Mouse (Mus musculus) brain, embryonic 14.5 days (tissue): ENCODE data around the gene Mob2. TPM values are rescaled to one million over a fixed set of nuclear protein-coding genes. Genes with fewer than 3 reads are reported as not detected.

Source experiments
- DNase-seq: peaks from one replicate; pipeline ENCODE4 v3.0.0-alpha.2; 2011; ENCODE audit warnings: low read depth
- CTCF ChIP-seq: fragments of 200-500 bp; IDR thresholded peaks from 2 replicates; pipeline ENCODE4 v1.5.1; 2012; ENCODE audit warnings: inconsistent platforms, mild to moderate bottlenecking, moderate library complexity, borderline replicate concordance; ENCODE audit not compliant: insufficient read depth, insufficient read length; ENCODE audit errors: extremely low read depth
- POLR2A ChIP-seq: fragments of 200-500 bp; IDR thresholded peaks from 2 replicates; pipeline ENCODE4 v1.6.1; 2012; ENCODE audit warnings: mild to moderate bottlenecking, inconsistent platforms, borderline replicate concordance; ENCODE audit not compliant: poor library complexity, insufficient read depth, insufficient read length, severe bottlenecking; ENCODE audit errors: extremely low read depth
- polyA plus RNA-seq: library from polyadenylated mRNA; depleted of rRNA; stranded (reverse); fragments of >200 nt; gene quantifications from 2 replicates; pipeline ENCODE4 v1.2.3, GENCODE M21; 2012; rRNA removed

The Mob2 gene
- 39.4 and 46.5 TPM in 2 replicates for polyA plus RNA-seq

DNA sequence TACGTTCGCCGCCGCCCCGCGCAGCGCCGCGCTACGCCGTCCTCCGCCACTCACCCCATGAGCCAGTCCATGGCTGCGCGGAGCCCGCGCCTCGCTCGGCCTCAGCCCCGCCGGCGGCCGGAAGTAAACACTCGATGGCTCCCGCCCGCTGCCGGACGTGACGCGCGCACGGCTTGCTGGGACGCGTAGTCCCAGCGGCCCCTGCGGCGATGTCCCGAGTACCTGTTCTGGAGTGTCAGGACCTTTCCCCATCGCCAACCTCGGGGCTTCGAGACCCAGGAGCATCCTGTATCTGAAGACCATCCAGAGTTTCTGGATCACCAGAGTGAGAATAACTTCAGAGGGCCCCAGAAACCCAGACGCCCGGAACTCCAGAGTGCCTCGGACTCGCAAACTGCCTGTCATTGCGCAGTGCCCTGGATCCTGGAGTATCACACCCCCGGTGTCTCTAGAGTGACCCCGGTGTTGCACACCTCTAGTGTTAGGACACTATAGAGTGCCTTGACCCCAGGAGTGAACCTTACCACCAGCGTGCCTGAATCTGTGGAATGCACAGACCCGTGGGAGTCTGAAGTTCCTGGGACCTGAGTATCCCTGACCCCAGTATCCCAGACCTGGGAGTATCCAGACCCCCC, at the start of gene Mob2:
TSS of gene Mob2 (minus strand) at position 135 of the 635 bp plus-strand sequence.
- TF ChIP-seq POLR2A (peak; percentile 94), CTCF (no peak)
- DNase-seq: peak; percentile 93

DNA sequence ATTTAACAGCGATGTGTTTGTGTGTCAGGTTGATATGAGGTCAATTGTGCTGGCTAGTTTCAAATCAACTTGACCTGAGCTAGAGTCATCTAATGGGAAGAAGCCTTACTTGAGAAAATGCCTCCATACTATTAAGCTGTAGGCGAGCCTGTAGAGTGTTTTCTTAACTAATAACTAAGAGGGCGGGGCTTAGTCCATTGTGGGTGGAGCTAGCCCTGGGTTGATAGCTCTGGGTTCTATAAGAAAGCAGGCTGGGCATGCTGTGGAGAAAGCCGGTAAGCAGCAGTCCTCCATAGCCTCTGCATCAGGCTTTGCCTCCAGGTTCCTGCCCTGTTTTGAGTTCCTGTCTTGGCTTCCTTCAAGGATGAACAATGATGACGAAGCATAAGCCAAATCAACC, 43.9 kb upstream of the Mob2 start:
- no peak for TF ChIP-seq POLR2A
- no peak for TF ChIP-seq CTCF
- no peak for DNase-seq

DNA sequence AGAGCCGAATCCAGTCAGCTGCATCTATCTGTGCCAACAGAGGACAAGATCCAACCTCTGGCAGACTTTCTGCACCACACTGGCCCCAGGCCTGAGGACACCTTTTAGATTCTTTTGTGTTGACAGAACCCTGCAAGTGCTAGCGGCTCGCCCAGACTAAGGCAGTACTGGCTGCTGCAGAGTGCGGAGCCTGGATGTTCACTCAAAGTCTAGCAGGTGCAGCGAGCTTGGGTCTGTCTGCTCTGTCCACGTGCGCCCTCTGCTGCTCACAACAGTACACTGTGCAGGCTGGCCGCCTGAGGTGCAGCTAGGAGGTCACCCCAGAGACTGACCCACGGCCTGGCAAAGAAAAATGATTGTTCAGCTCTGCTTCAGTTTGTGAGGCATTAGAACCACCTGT, 36.9 kb upstream of the Mob2 start:
- DNase-seq: peak; percentile 92

DNA sequence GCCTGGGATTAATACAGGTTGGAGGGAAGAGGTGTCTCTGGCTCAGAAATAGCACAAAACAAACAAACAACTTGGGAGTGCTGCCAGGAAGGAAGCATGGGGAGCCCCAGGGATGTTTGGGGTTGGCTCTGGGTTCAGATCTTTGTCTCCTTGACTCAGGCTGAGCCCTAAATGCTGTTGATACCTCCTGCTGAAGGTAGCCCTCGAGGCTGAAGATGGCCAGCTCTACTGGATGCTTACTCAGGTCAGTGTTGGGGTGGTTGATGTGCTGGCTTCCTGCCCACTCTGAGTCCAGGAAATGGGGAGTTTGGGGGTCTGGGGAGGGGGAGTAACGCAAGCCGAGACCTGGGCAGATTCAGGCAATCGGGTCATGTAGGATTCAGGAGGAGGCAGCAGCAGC, 35.8 kb upstream of the Mob2 start:
- TF ChIP-seq POLR2A (no peak), CTCF (no peak)
- DNase-seq: no peak

More for the DNA sequence above, 36.9 kb upstream of the Mob2 start:
- peak; percentile 92 for TF ChIP-seq CTCF
- no peak for TF ChIP-seq POLR2A

DNA sequence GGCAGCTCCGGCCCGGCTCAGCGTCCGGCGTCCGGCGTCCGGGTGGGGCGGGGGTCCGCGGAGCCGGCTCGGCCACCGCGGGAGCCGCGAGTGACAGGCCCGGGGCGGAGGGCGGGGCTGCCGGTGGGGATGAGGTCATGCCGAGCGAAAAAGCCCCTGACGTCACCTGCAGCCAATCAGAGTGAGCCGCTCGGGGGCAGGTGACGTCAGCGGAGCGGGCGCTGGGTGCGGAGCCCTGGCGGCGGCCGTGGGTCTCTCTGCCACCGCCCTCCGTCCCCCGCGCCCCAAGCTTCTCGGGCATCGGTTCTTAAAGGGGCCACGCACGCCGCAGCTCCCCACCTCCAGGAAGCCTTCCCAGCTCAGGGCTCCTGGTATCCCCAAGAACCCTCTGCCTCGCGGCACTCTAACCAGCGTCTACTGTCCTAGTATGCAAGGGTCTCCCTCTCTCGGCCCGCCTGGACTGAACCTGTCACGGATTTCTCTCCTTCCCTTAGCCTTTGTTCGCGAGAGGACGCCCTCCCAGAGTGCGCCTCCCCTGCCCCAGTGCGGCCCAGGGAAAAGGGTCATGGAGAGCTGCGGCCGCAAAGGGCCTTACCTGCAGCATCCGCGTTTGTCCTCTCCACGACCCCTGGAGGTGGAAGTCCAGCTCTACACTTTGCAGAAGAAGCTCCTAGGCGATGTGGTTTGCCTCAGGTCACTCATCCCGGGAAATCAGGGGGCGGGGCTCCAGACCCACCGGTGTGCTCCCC, 34.5 kb upstream of the Mob2 start, which contains the start of gene Dusp8:
TSS of gene Dusp8 (minus strand) at position 661 of the 749 bp plus-strand sequence.
- DNase-seq: peak; percentile 97
- peak; percentile 72; the same call in 1 of the 2 replicates for TF ChIP-seq POLR2A
- peak; percentile 47; the same call in 1 of the 2 replicates for TF ChIP-seq CTCF

DNA sequence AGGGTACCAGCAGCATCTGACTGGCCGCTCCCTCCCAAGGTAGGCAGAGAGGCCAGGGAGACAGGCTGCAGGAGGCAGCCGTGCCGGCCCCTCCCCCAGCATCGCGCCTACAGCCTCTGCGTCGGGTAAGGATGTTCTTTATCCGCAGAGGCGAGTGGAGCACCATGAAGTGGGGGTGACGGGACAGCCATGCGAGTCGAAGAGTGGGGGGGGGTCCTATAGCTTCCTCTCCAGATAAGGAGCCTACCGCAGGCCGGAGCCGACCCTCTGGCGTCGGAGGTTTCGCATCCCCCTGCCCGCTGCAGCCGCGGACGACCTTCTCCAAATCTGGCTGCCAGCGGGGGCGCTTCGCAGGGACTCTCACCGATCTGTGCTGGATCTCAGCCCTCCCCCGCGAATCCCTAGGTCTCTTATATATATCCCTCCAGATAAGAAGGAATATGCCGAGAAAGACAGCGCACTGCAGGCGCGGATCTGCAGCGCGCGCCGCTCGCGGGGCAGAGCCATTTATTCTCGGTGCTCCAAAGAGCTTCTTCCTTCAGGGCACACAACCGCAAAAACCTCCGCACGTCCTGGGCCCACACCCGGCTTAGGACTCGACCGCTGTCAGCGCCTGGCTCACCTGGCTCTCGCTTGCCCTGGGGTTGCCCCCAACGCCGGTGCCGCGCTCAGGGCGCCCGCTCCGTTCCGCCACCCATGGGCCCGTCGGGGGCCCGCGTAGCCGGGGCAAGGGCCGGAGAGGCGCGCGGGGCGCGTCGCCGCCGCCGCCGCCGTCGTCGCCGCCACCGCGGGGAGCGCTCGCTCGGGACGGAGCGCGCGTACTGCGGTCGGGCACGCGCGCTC, 33.7 kb upstream of the Mob2 start:
- no peak for TF ChIP-seq POLR2A
- no peak for TF ChIP-seq CTCF
- DNase-seq: peak; percentile 69

DNA sequence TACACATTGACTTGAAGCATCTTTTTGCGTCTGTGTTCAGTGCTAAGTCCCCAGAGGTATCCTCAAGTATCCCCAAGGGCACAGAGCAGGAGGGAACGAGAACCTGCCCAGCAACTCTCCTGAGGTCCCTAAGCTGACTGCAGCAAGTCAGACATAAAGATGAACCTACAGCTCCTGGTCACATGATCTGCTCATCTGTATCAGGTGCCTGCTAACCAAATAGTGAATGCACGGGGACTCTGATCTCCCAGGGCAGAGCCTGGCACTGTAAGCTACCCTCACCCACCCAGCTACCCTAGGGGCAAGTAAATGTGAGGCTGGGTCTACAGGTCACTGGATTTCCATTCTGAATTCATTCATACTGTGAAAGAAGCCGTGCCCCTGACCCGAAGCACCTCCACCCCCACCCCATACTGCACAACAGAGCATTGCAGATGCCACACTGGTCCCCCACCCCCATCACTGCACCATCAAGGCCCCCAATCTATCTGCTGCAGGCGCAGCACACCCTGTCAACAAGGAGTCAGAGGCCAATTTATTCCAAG, 32.9 kb upstream of the Mob2 start:
- no peak for DNase-seq
- TF ChIP-seq CTCF (no peak), POLR2A (no peak)

DNA sequence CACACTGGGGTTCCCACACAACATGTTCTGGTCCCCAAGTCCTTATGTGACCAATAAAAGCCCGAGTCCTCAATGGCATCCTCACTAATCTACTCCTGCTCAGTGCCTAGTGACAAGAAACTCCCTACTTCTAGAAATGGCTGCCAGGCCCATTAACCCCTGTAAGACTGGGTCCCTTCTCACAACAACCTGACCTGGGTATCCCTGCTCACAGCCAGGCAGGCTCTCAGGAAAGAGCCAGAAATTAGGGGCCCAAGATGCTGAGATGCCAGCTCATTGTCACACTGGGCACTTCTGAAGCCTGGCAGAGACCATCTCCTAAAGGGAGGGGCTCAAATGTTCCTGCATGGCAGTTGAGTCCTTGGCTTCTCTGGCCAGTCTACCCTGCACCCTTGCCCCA, 32.1 kb upstream of the Mob2 start:
- TF ChIP-seq POLR2A: no peak
- TF ChIP-seq CTCF: no peak
- DNase-seq: no peak

DNA sequence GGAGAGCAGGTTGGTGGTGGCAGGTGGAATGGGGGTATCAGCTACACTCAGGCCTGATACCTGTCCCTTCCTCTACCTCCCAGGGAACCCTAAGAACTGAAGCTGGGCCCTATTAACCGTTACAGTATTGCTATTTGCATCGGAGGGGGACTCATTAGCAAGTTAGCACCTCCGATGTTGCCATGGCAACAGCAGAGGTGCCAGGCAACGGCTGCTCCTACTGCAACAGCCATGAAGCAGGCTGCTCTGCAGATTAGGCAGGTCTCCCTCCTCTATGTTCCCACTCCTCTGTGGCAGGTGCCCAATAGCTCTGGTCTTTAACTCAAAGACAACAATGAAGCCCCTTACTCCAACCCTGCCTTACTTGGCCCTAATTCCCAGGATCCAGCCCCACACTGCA, 31.0 kb upstream of the Mob2 start:
- TF ChIP-seq POLR2A: no peak
- TF ChIP-seq CTCF: no peak
- DNase-seq: peak; percentile 96

DNA sequence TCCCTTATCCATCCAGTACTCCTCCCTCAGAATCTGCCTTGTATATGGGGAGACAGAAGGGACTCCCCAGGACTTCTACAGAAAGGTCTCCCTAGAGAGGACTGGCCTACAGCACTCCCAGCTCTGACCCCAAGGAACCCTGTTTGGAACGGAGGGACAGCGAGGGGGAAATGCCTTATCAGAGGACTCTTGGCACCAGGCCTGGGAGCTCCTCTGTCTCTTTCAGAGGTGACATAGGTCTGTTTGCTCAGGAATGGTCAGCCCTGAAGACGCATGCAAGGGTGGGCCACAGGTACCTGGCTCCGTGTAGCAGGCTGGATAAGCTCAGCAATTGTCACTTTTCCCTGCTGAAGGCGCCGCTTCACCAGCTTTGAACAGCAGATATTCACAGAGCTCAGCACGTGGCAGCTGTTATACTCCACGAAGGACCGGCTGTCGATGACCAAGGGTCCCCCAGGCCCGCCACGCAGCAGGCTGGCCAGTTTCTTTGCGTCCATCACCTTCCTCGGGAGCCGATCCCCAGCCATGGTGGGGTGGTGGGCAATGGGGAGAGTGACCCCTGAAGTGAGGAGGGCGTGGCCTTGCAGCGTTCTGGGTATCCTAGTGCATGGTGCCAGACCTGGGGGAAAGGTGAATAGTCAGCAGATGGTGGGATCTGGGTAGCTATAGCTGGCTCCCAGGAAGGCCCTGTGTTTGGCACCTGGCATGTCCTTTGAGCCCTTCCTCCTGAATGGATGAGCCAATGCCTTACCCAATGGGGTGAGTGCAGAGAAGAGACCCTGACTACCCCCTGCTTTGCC, 29.0 kb upstream of the Mob2 start:
- TF ChIP-seq POLR2A: no peak
- TF ChIP-seq CTCF: no peak
- DNase-seq: no peak
